Mouse (Mus musculus) small intestine, adult 2 months (tissue): ENCODE data around the gene Tnrc18.

Experiments used
- CTCF ChIP-seq: fragments of 200-500 bp; IDR thresholded peaks from 2 replicates; pipeline ENCODE4 v1.5.1; 2012; ENCODE audit warnings: low read depth, mild to moderate bottlenecking, control low read depth, inconsistent platforms, low read length, moderate library complexity, mixed read lengths; ENCODE audit not compliant: insufficient replicate concordance, insufficient read length; ENCODE audit errors: extremely low read depth
- POLR2A ChIP-seq: fragments of 200-500 bp; IDR thresholded peaks from 2 replicates; pipeline ENCODE4 v1.6.1; 2012; ENCODE audit warnings: low read depth, mild to moderate bottlenecking, control low read depth, inconsistent platforms, low read length, moderate library complexity

- TF ChIP-seq CTCF (no peak), POLR2A (no peak)
Measured at GRCm38 (mm10) chr5:142803746-142804145, 13.7 kb downstream of the Tnrc18 start.
